In the genomic region with DNA sequence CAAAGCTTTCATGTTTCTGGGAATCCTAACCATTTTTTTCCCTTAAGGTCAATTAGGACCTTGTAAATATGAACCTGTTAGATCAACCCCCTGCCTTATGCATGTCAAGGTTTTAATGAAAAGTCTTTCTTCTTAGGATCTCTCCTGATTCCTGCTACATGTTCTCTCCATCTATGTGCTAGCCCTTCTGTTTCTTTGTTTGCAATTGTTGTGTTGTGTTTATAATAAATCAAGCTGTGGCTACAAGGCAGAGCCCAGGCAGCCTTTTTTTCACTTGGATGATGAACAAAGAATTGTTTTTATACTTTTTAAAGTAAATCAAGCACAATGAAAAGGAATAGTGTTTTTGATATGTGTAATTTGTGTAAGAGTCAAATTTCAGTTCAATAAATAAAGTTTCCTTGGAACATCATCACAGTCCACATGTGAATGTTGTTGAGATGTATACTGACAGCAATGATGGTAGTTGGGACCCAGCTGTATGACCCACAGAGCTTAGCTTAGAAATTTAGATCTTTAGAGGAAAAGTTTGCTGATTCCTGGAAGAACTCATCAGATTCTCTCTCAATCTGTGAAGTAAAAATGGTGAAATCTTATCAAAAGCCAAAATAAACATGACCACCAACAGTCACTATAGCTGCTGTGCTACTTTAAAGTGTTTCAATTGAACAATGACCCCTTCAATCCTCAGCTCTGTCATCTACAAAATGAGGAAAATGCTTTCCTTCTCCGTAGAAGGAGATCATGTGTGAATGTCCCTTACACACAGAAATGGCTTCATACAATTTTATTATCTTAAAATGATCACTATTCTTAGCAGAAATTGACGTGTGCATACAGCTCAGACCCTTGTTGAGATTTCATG, we compare ENCODE assay signal across 21 mouse cellular contexts.
DNase-seq lines count a peak whose midpoint lies in the region; ATAC-seq and TF ChIP-seq lines count a peak whose summit lies in the region.
"Had no signal": no experiment of that assay in that cellular context is flagged by ENCODE, and none has a peak within 500 bp of the region (broad histone marks: within the 10 kb centered on the region; RNA-seq: fewer than 3 reads in every experiment).

No protein-coding gene starts in this region.

- 45% methylated on average over 2 of the region's 2 CpGs for WGBS in lung, embryonic 14.5 days
- 43% methylated on average over 2 of the region's 2 CpGs for WGBS in lung, embryonic 16.5 days

- H3K4me2 ChIP-seq in lung, embryonic 14.5 days: no peak overlapping the region
- H3K4me2 ChIP-seq in lung, embryonic 16.5 days (ENCODE audit: low read depth, low read length): no peak overlapping the region
- H3K4me2 ChIP-seq: embryonic facial prominence, embryonic 13.5 days; embryonic facial prominence, embryonic 15.5 days; forebrain, embryonic 12.5 days had no signal

- no peaks in the 10 kb centered on the region for H3K9me3 ChIP-seq in lung, embryonic 14.5 days (ENCODE audit: low read depth, low read length)
- H3K9me3 ChIP-seq in lung, embryonic 16.5 days (ENCODE audit: control insufficient read depth, low read length): no peaks in the 10 kb centered on the region
- H3K9me3 ChIP-seq: embryonic facial prominence, embryonic 13.5 days; embryonic facial prominence, embryonic 15.5 days; forebrain, embryonic 10.5 days; forebrain, embryonic 12.5 days had no signal

- DNase-seq in lung, embryonic 14.5 days: peak; percentile 74
- no peak for DNase-seq in lung, postnatal 14 days
- no peak for DNase-seq in lung, postnatal 25 days (ENCODE audit: low spot score)
- DNase-seq: adrenal gland, adult 2 months; adrenal gland, postnatal 10 days; adrenal gland, postnatal 25 days; cerebellum, adult 11 months; cerebellum, adult 18-20 months; cerebellum, adult 8-10 months; cerebellum, adult 9-11 months; cerebellum, postnatal 14 days; cerebellum, postnatal 36 days; embryo, embryonic 11 days had no signal

- no peak overlapping the region for H3K4me3 ChIP-seq in lung, embryonic 14.5 days (ENCODE audit: low read depth, low read length)
- H3K4me3 ChIP-seq in lung, embryonic 16.5 days (ENCODE audit: low read length): no peak overlapping the region
- H3K4me3 ChIP-seq: embryonic facial prominence, embryonic 13.5 days; embryonic facial prominence, embryonic 15.5 days; erythroblast, embryonic 14.5 days; forebrain, embryonic 10.5 days; forebrain, embryonic 12.5 days had no signal

- no peak for TF ChIP-seq CTCF in lung, embryonic 14.5 days (IDR thresholded peaks at IDR 0.05; ENCODE audit: low read depth)

- no peaks in the 10 kb centered on the region for H3K36me3 ChIP-seq in lung, embryonic 14.5 days (ENCODE audit: insufficient read depth)
- H3K36me3 ChIP-seq in lung, embryonic 16.5 days (ENCODE audit: control insufficient read depth, insufficient read depth, low read length): no peaks in the 10 kb centered on the region
- H3K36me3 ChIP-seq: embryonic facial prominence, embryonic 13.5 days; embryonic facial prominence, embryonic 15.5 days; forebrain, embryonic 10.5 days; forebrain, embryonic 12.5 days had no signal

- H3K4me1 ChIP-seq in lung, embryonic 14.5 days (ENCODE audit: insufficient read depth): no peaks in the 10 kb centered on the region
- H3K4me1 ChIP-seq in lung, embryonic 16.5 days (replicated peaks; ENCODE audit: control insufficient read depth, insufficient read depth, low read length): no peaks in the 10 kb centered on the region; the same call in 1 of the 2 replicates
- H3K4me1 ChIP-seq: embryonic facial prominence, embryonic 13.5 days; embryonic facial prominence, embryonic 15.5 days; forebrain, embryonic 10.5 days; forebrain, embryonic 12.5 days had no signal

- no peak overlapping the region for H3K9ac ChIP-seq in lung, embryonic 14.5 days
- no peak overlapping the region for H3K9ac ChIP-seq in lung, embryonic 16.5 days (ENCODE audit: low read length)
- H3K9ac ChIP-seq: embryonic facial prominence, embryonic 13.5 days; embryonic facial prominence, embryonic 15.5 days; forebrain, embryonic 12.5 days had no signal

- peak; percentile 86 for ATAC-seq in lung, embryonic 14.5 days (ENCODE audit: insufficient read depth)
- peak; percentile 87 for ATAC-seq in lung, embryonic 16.5 days (ENCODE audit: low read depth)
- ATAC-seq: forebrain, embryonic 14.5 days; forebrain, embryonic 16.5 days had no signal

- H3K27me3 ChIP-seq in lung, embryonic 14.5 days (ENCODE audit: insufficient read depth, low read length): no peaks in the 10 kb centered on the region
- no peaks in the 10 kb centered on the region for H3K27me3 ChIP-seq in lung, embryonic 16.5 days (ENCODE audit: control insufficient read depth, insufficient read depth, low read depth, low read length)
- H3K27me3 ChIP-seq: embryonic facial prominence, embryonic 13.5 days; embryonic facial prominence, embryonic 15.5 days; forebrain, embryonic 12.5 days had no signal

- H3K27ac ChIP-seq in lung, embryonic 14.5 days (ENCODE audit: low read depth): no peak overlapping the region
- H3K27ac ChIP-seq in lung, embryonic 16.5 days (ENCODE audit: low read length): no peak overlapping the region
- H3K27ac ChIP-seq: embryonic facial prominence, embryonic 13.5 days; embryonic facial prominence, embryonic 15.5 days; forebrain, embryonic 10.5 days; forebrain, embryonic 12.5 days had no signal
